Mouse (Mus musculus) MEL (cell line): ENCODE results near the gene Asb8. TPM values are rescaled to one million over a fixed set of nuclear protein-coding genes. Genes with fewer than 3 reads are reported as not detected.

Source experiments
- DNase-seq: peaks from one replicate; pipeline ENCODE4 v3.0.0; 2011; ENCODE audit warnings: low read depth, low spot score
- H3K27ac ChIP-seq: 2 replicates; pipeline ENCODE4 v1.5.1; 2012; ENCODE audit warnings: low read depth, mild to moderate bottlenecking, control low read depth, low read length, moderate library complexity; ENCODE audit not compliant: control insufficient read depth
- H3K27me3 ChIP-seq, 2 experiments: fragments of 150-350 bp in 1 of 2; sonication (generic) in 1 of 2; 2 replicates each; pipeline ENCODE4 v1.6.1; 2012; ENCODE audit warnings: low read length in 2 of 2, mild to moderate bottlenecking in 2 of 2, improper control_type of control experiment in 1 of 2, moderate library complexity in 1 of 2; ENCODE audit not compliant: insufficient read depth in 2 of 2, control insufficient read depth in 1 of 2
- H3K36me3 ChIP-seq, 2 experiments: 2 replicates each; pipeline ENCODE4 v1.6.1; 2012 to 2014; ENCODE audit warnings: low read length in 2 of 2, improper control_type of control experiment in 1 of 2, inconsistent platforms in 1 of 2, mild to moderate bottlenecking in 1 of 2; ENCODE audit not compliant: insufficient read depth in 2 of 2, control insufficient read depth in 1 of 2
- H3K4me1 ChIP-seq, 2 experiments: fragments of 150-350 bp in 1 of 2; sonication (generic) in 1 of 2; 2 replicates each; pipeline ENCODE4 v1.6.1; 2012; ENCODE audit warnings: low read length in 2 of 2, improper control_type of control experiment in 1 of 2, mild to moderate bottlenecking in 1 of 2; ENCODE audit not compliant: insufficient read depth in 2 of 2, control insufficient read depth in 1 of 2
- H3K4me3 ChIP-seq, 2 experiments: fragments of 150-350 bp in 1 of 2; sonication (generic) in 1 of 2; 2 replicates each; pipeline ENCODE4 v1.5.1; 2012; ENCODE audit warnings: low read depth in 2 of 2, low read length in 2 of 2, mild to moderate bottlenecking in 2 of 2, moderate library complexity in 2 of 2, control low read depth in 1 of 2, improper control_type of control experiment in 1 of 2; ENCODE audit not compliant: control insufficient read depth in 1 of 2, insufficient read depth in 1 of 2
- H3K79me2 ChIP-seq: 2 replicates; pipeline ENCODE4 v1.6.1; 2012; ENCODE audit warnings: mild to moderate bottlenecking, low read length, moderate library complexity; ENCODE audit not compliant: control insufficient read depth, poor library complexity, insufficient read depth
- H3K9ac ChIP-seq: 2 replicates; pipeline ENCODE4 v1.6.1; 2012; ENCODE audit warnings: low read depth, mild to moderate bottlenecking, control low read depth, low read length, moderate library complexity; ENCODE audit not compliant: control insufficient read depth, poor library complexity, severe bottlenecking
- H3K9me3 ChIP-seq: fragments of 150-350 bp; sonication (generic); replicated peaks from 2 replicates; pipeline ENCODE4 v1.6.1; 2012; ENCODE audit warnings: mild to moderate bottlenecking, low read length, improper control_type of control experiment, moderate library complexity; ENCODE audit not compliant: insufficient read depth
- BHLHE40 ChIP-seq: IDR thresholded peaks from 2 replicates; pipeline ENCODE4 v1.6.1; 2012; ENCODE audit warnings: low read depth, mild to moderate bottlenecking, inconsistent platforms, low read length, improper control_type of control experiment, borderline replicate concordance
- CHD1 ChIP-seq: IDR thresholded peaks from 2 replicates; pipeline ENCODE4 v1.6.1; 2012; ENCODE audit warnings: low read depth, mild to moderate bottlenecking, inconsistent platforms, low read length, improper control_type of control experiment
- CHD2 ChIP-seq: IDR thresholded peaks from 2 replicates; pipeline ENCODE4 v1.6.1; 2011; ENCODE audit warnings: low read length, improper control_type of control experiment
- CTCF ChIP-seq, 3 experiments: IDR thresholded peaks in 2 of 3; conservative IDR thresholded peaks in 1 of 3; 2 replicates each; pipeline ENCODE4 v1.5.1; 2011 to 2012; ENCODE audit warnings: low read length in 3 of 3, low read depth in 2 of 3, mild to moderate bottlenecking in 2 of 3, improper control_type of control experiment in 1 of 3, inconsistent platforms in 1 of 3, mixed read lengths in 1 of 3, moderate library complexity in 1 of 3; ENCODE audit not compliant: control insufficient read depth in 1 of 3, insufficient read depth in 1 of 3, poor library complexity in 1 of 3, severe bottlenecking in 1 of 3
- GABPA ChIP-seq: IDR thresholded peaks from 2 replicates; pipeline ENCODE4 v1.6.1; 2012; ENCODE audit warnings: low read depth, mild to moderate bottlenecking, inconsistent platforms, low read length, improper control_type of control experiment, moderate library complexity
- HCFC1 ChIP-seq: IDR thresholded peaks from 2 replicates; pipeline ENCODE4 v1.6.1; 2012; ENCODE audit warnings: low read depth, mild to moderate bottlenecking, inconsistent platforms, low read length, improper control_type of control experiment, moderate library complexity
- JUND ChIP-seq: IDR thresholded peaks from 2 replicates; pipeline ENCODE4 v1.6.1; 2011; ENCODE audit warnings: low read depth, mild to moderate bottlenecking, improper control_type of control experiment, low read length
- KAT2A ChIP-seq: conservative IDR thresholded peaks from 2 replicates; pipeline ENCODE4 v1.6.1; 2012; ENCODE audit warnings: low read depth, low read length, improper control_type of control experiment, inconsistent platforms
- MAX ChIP-seq: IDR thresholded peaks from 2 replicates; pipeline ENCODE4 v1.6.1; 2011; ENCODE audit warnings: low read length, improper control_type of control experiment
- MAZ ChIP-seq: IDR thresholded peaks from 2 replicates; pipeline ENCODE4 v1.6.1; 2012; ENCODE audit warnings: low read depth, mild to moderate bottlenecking, inconsistent platforms, low read length, improper control_type of control experiment
- MXI1 ChIP-seq: IDR thresholded peaks from 2 replicates; pipeline ENCODE4 v1.6.1; 2011; ENCODE audit warnings: mild to moderate bottlenecking, low read depth, low read length, improper control_type of control experiment
- MYB ChIP-seq: IDR thresholded peaks from 2 replicates; pipeline ENCODE4 v1.6.1; 2011; ENCODE audit warnings: mild to moderate bottlenecking, low read depth, low read length, improper control_type of control experiment
- MYC ChIP-seq: IDR thresholded peaks from 2 replicates; pipeline ENCODE4 v1.6.1; 2011; ENCODE audit warnings: low read depth, mild to moderate bottlenecking, low read length, improper control_type of control experiment, moderate library complexity
- NELFE ChIP-seq: IDR thresholded peaks from 2 replicates; pipeline ENCODE4 v1.6.1; 2011; ENCODE audit warnings: low read depth, low read length, improper control_type of control experiment
- NRF1 ChIP-seq: IDR thresholded peaks from 2 replicates; pipeline ENCODE4 v1.6.1; 2014; ENCODE audit warnings: low read depth, mild to moderate bottlenecking, inconsistent platforms, low read length, improper control_type of control experiment, moderate library complexity; ENCODE audit not compliant: poor library complexity, insufficient read depth, severe bottlenecking
- POLR2A ChIP-seq, 2 experiments: IDR thresholded peaks; 2 replicates each; pipeline ENCODE4 v1.6.1; 2011 to 2012; ENCODE audit warnings: low read length in 2 of 2, mild to moderate bottlenecking in 2 of 2, control low read depth in 1 of 2, improper control_type of control experiment in 1 of 2, low read depth in 1 of 2, moderate library complexity in 1 of 2; ENCODE audit not compliant: control insufficient read depth in 1 of 2, insufficient read depth in 1 of 2, poor library complexity in 1 of 2
- POLR2AphosphoS2 ChIP-seq: IDR thresholded peaks from 2 replicates; pipeline ENCODE4 v1.6.1; 2011; ENCODE audit warnings: low read length, improper control_type of control experiment
- POLR2AphosphoS5 ChIP-seq: IDR thresholded peaks from 2 replicates; pipeline ENCODE4 v1.6.1; 2012; ENCODE audit warnings: low read depth, borderline replicate concordance, mild to moderate bottlenecking, inconsistent platforms, low read length, moderate library complexity, mixed read lengths
- RCOR1 ChIP-seq: IDR thresholded peaks from 2 replicates; pipeline ENCODE4 v1.6.1; 2012; ENCODE audit warnings: low read depth, mild to moderate bottlenecking, inconsistent platforms, low read length, improper control_type of control experiment
- TBP ChIP-seq: IDR thresholded peaks from 2 replicates; pipeline ENCODE4 v1.8.0; 2011; ENCODE audit warnings: low read depth, low read length, improper control_type of control experiment
- TCF12 ChIP-seq: IDR thresholded peaks from 2 replicates; pipeline ENCODE4 v1.6.1; 2014; ENCODE audit warnings: low read depth, mild to moderate bottlenecking, inconsistent platforms, low read length, improper control_type of control experiment, moderate library complexity
- UBTF ChIP-seq: IDR thresholded peaks from 2 replicates; pipeline ENCODE4 v1.6.1; 2012; ENCODE audit warnings: low read depth, mild to moderate bottlenecking, inconsistent platforms, low read length, improper control_type of control experiment, moderate library complexity, borderline replicate concordance; ENCODE audit not compliant: insufficient read depth
- USF1 ChIP-seq: IDR thresholded peaks from 2 replicates; pipeline ENCODE4 v1.6.1; 2014; ENCODE audit warnings: low read depth, mild to moderate bottlenecking, inconsistent platforms, low read length, improper control_type of control experiment, moderate library complexity
- USF2 ChIP-seq, 2 experiments: IDR thresholded peaks; 2 replicates each; pipeline ENCODE4 v1.6.1; 2011 to 2012; ENCODE audit warnings: improper control_type of control experiment in 2 of 2, low read length in 2 of 2, borderline replicate concordance in 1 of 2, inconsistent platforms in 1 of 2, low read depth in 1 of 2, mild to moderate bottlenecking in 1 of 2; ENCODE audit not compliant: insufficient read depth in 1 of 2
- ZC3H11A ChIP-seq: IDR thresholded peaks from 2 replicates; pipeline ENCODE4 v1.6.1; 2012; ENCODE audit warnings: low read depth, mild to moderate bottlenecking, inconsistent platforms, low read length, improper control_type of control experiment
- ZKSCAN1 ChIP-seq: IDR thresholded peaks from 2 replicates; pipeline ENCODE4 v1.6.1; 2012; ENCODE audit warnings: low read depth, mild to moderate bottlenecking, inconsistent platforms, low read length, improper control_type of control experiment, moderate library complexity
- ZMIZ1 ChIP-seq: IDR thresholded peaks from 2 replicates; pipeline ENCODE4 v1.6.1; 2012; ENCODE audit warnings: low read depth, mild to moderate bottlenecking, inconsistent platforms, low read length, improper control_type of control experiment, moderate library complexity
- ZNF384 ChIP-seq: IDR thresholded peaks from 2 replicates; pipeline ENCODE4 v1.6.1; 2012; ENCODE audit warnings: low read depth, mild to moderate bottlenecking, inconsistent platforms, low read length, improper control_type of control experiment
- polyA plus RNA-seq, 2 experiments: library from polyadenylated mRNA; stranded (reverse) in 1 of 2; unstranded in 1 of 2; fragments of >175 nt in 1 of 2; fragments of >200 nt in 1 of 2; gene quantifications; 2 replicates each; pipeline versions ENCODE4 v1.2.1 to v1.2.4; 2012; ENCODE audit warnings: low replicate concordance in 2 of 2, low read depth in 1 of 2; ENCODE audit not compliant: insufficient read length in 2 of 2, insufficient read depth in 1 of 2, missing spikeins in 1 of 2
- total RNA-seq: library from RNA; depleted of rRNA; stranded (reverse); fragments of 300-350 nt; gene quantifications from 2 replicates; pipeline ENCODE4 v1.2.3, GENCODE M21; 2012

The Asb8 gene
- total and polyA plus RNA-seq, 3 experiments = 33.1 to 38.2 TPM; not detected in 1

DNA sequence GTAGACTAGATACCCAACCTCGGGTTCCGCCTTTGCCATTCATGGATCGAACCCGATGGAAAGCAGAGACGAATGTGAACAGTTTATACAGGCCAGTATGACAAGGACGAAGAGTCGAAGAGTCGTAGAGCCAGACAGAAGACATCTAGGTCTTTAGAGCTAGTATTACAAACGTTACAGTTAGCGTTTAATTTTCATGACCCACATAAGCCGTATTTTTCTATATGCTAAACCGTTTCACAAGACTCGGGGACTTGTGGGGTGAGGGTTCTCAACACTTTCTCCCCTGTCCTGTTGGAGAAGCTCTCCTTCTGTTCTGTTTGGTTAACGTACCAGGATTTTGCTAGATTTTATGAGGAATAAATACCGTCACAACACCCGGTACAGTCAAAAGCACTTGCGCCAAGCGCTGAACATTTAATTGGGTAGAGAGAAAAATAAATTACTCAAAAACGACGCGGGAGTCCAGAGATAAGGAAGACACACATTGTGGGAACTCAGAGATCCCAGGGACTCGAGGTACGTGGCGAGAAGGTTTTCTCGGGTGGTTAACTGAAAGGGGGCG, 15.2 kb upstream of the Asb8 start (continued):
- TF ChIP-seq NRF1 (no peak), JUND (no peak), MYB (0 out of 2 replicates have a peak, but pooled peaks have one; percentile 50), CTCF (IDR thresholded peaks at IDR 0.05 in 2 of 3, conservative IDR thresholded peaks at IDR 0.05 in 1 of 3; ENCODE audit: control insufficient read depth in 1 of 3, insufficient read depth in 1 of 3, low read depth in 2 of 3, low read length in 3 of 3, poor library complexity in 1 of 3, severe bottlenecking in 1 of 3) (no peak), ZC3H11A (no peak), ZMIZ1 (no peak), NELFE (no peak), POLR2AphosphoS2 (no peak), MYC (peak; percentile 54; the same call in 1 of the 2 replicates), POLR2AphosphoS5 (no peak), POLR2A (IDR thresholded peaks at IDR 0.05; ENCODE audit: control insufficient read depth in 1 of 2, insufficient read depth in 1 of 2, low read depth in 1 of 2, low read length in 2 of 2, poor library complexity in 1 of 2) (no peak), HCFC1 (0 out of 2 replicates have a peak, but pooled peaks have one; percentile 7), ZKSCAN1 (no peak), USF2 (IDR thresholded peaks at IDR 0.05; ENCODE audit: borderline replicate concordance in 1 of 2, insufficient read depth in 1 of 2, low read depth in 1 of 2, low read length in 2 of 2) (no peak)

DNA sequence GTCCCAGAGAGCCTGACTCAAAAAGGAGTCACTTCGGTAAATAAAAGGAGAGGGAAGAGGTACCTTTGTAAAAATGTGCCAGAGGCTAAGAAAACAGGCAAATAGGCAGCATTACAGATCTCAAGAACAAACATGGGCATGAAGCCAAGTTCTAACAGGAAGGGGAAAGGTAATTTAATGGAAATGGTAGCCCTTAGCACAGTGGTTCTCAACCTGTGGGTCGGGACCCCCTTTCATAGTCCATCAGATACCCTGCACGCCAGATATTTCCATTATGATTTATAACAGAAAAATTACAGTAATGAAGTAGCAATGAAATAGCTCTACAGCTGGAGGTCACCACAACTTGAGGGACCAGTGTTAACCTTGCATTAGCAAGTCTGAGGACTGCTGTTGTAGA, 11.9 kb upstream of the Asb8 start:
- Histone ChIP-seq H3K4me3 (no peak overlapping the region), H3K27ac (no peak overlapping the region), H3K27me3 (peaks cover 6 to 7% of the 10 kb centered on the region in 2 experiments), H3K9me3 (no peaks in the 10 kb centered on the region), H3K36me3 (peaks cover 0 to 5% of the 10 kb centered on the region in 2 experiments; a peak in 1 of 4 replicates), H3K79me2 (no peaks in the 10 kb centered on the region), H3K9ac (no peak overlapping the region), H3K4me1 (peaks cover 0 to 7% of the 10 kb centered on the region in 2 experiments; a peak in 3 of 4 replicates)
- TF ChIP-seq USF2 (IDR thresholded peaks at IDR 0.05; ENCODE audit: borderline replicate concordance in 1 of 2, insufficient read depth in 1 of 2, low read depth in 1 of 2, low read length in 2 of 2) (no peak), MAZ (no peak), USF1 (no peak)
- DNase-seq = no peak

- H3K9me3 ChIP-seq = no peaks in the 10 kb centered on the region
- H3K4me1 ChIP-seq = no peaks in the 10 kb centered on the region
- no peaks in the 10 kb centered on the region for H3K79me2 ChIP-seq
- DNase-seq = peak; percentile 86
- no peak overlapping the region for H3K9ac ChIP-seq
- peaks cover 27 to 34% of the 10 kb centered on the region in 2 experiments for H3K27me3 ChIP-seq
- no peaks in the 10 kb centered on the region for H3K36me3 ChIP-seq
- H3K27ac ChIP-seq = no peak overlapping the region
- H3K4me3 ChIP-seq = no peak overlapping the region
- TF ChIP-seq USF1 (no peak), NRF1 (no peak), KAT2A (no peak), ZMIZ1 (no peak), POLR2AphosphoS2 (no peak), NELFE (no peak), TBP (no peak), RCOR1 (no peak), GABPA (no peak), UBTF (no peak), MAX (no peak), HCFC1 (no peak), CHD2 (no peak), CHD1 (no peak), BHLHE40 (no peak), MXI1 (no peak), MYB (no peak), TCF12 (no peak), ZNF384 (peak; percentile 86)
These were observed 8.4 kb upstream of the Asb8 start for GRCm38 (mm10) chr15:98173821-98174220.
